Mouse (Mus musculus) spleen, adult 2 months (tissue): ENCODE measurements around the gene Mslnl.

Source experiments
- CTCF ChIP-seq: fragments of 200-500 bp; IDR thresholded peaks from 2 replicates; pipeline ENCODE4 v1.5.1; 2011; ENCODE audit warnings: mild to moderate bottlenecking, inconsistent platforms; ENCODE audit not compliant: insufficient read depth, insufficient read length, insufficient replicate concordance; ENCODE audit errors: extremely low read depth
- POLR2A ChIP-seq: fragments of 200-500 bp; IDR thresholded peaks from 2 replicates; pipeline ENCODE4 v1.6.1; 2011; ENCODE audit warnings: low read depth, low read length, inconsistent platforms

GRCm38 (mm10) chr17:25743831-25744230 lies 8.0 kb downstream of the Mslnl start:
- no peak for TF ChIP-seq CTCF
- TF ChIP-seq POLR2A = no peak
